Mouse (Mus musculus) urinary bladder, postnatal 25 days (tissue): Measurements from ENCODE around the gene Ltf.
A peak's percentile ranks its signal among the peaks of the same experiment; 100 is the strongest.

Experiments
- DNase-seq: peaks from one replicate; pipeline ENCODE4 v3.0.0; 2022; ENCODE audit warnings: low spot score

Gene Ltf

GRCm38 (mm10) chr9:111039966-111040365 is 20.9 kb downstream of the Ltf start:
- no peak for DNase-seq

GRCm38 (mm10) chr9:111042266-111042665 is 23.2 kb downstream of the Ltf start:
- DNase-seq: no peak

GRCm38 (mm10) chr9:111046222-111046621 is 27.2 kb downstream of the Ltf start:
- no peak for DNase-seq

GRCm38 (mm10) chr9:111047266-111047665 is 28.2 kb downstream of the Ltf start:
- no peak for DNase-seq

- DNase-seq: no peak
Observed at GRCm38 (mm10) chr9:111048452-111048851, 29.4 kb downstream of the Ltf start.

GRCm38 (mm10) chr9:111054923-111055322 is 35.9 kb downstream of the Ltf start:
- DNase-seq: no peak

GRCm38 (mm10) chr9:111055800-111056518 is 36.9 kb downstream of the Ltf start:
- DNase-seq: no peak

- no peak for DNase-seq
Observed at GRCm38 (mm10) chr9:111056519-111056797, 37.4 kb downstream of the Ltf start.

- DNase-seq: peak; percentile 19
Observed at GRCm38 (mm10) chr9:111056798-111057543, 37.9 kb downstream of the Ltf start, which contains the start of gene Ccrl2. Ccrl2 (minus strand) TSS chr9:111057519.

GRCm38 (mm10) chr9:111057544-111058370 is 38.7 kb downstream of the Ltf start:
- DNase-seq: no peak

GRCm38 (mm10) chr9:111058943-111059556 is 40.0 kb downstream of the Ltf start:
- DNase-seq: no peak

GRCm38 (mm10) chr9:111062840-111063239 is 43.8 kb downstream of the Ltf start:
- DNase-seq: no peak

- no peak for DNase-seq
Observed at GRCm38 (mm10) chr9:111067052-111067451, 48.0 kb downstream of the Ltf start.

- peak; percentile 52 for DNase-seq
Observed at GRCm38 (mm10) chr9:111070546-111070961, 51.5 kb downstream of the Ltf start.

- no peak for DNase-seq
Observed at GRCm38 (mm10) chr9:111072175-111072574, 53.1 kb downstream of the Ltf start.

GRCm38 (mm10) chr9:111072971-111073370 is 53.9 kb downstream of the Ltf start:
- DNase-seq: no peak

GRCm38 (mm10) chr9:111077745-111078144 is 58.7 kb downstream of the Ltf start:
- DNase-seq: no peak

GRCm38 (mm10) chr9:111080801-111081200 is 61.7 kb downstream of the Ltf start:
- no peak for DNase-seq

- DNase-seq: no peak
Observed at GRCm38 (mm10) chr9:111081765-111082164, 62.7 kb downstream of the Ltf start.

- DNase-seq: no peak
Observed at GRCm38 (mm10) chr9:111085329-111085728, 66.3 kb downstream of the Ltf start.

- DNase-seq: no peak
Observed at GRCm38 (mm10) chr9:111086137-111086536, 67.1 kb downstream of the Ltf start.

- no peak for DNase-seq
Observed at GRCm38 (mm10) chr9:111086995-111087606, 68.0 kb downstream of the Ltf start.
